Mouse (Mus musculus): Measurements from ENCODE around the gene Plet1.

Gene Plet1

DNA sequence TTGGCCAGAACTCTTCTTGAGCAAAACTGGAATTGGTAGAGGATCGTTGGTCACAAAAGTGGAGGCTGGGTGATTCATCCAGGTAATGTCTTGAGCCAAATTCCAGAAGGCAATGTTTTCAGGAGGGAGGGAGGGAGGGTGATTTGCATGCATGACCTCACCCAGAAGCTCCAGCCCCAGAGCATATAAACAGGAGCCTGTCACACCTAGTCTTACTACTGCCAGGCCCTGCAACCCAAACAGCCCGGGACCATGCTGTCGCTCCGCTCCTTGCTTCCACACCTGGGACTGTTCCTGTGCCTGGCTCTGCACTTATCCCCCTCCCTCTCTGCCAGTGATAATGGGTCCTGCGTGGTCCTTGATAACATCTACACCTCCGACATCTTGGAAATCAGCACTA is at the start of gene Plet1:
Gene Plet1 (plus strand): TSS at position 215 of the 400 bp plus-strand sequence.
- DNase-seq (ENCODE audit: low read depth, low spot score), result no peak

- DNase-seq (ENCODE audit: low read depth, low spot score), result no peak
Measured at GRCm38 (mm10) chr9:50449048-50449447, 45.3 kb upstream of the Plet1 start.

DNA sequence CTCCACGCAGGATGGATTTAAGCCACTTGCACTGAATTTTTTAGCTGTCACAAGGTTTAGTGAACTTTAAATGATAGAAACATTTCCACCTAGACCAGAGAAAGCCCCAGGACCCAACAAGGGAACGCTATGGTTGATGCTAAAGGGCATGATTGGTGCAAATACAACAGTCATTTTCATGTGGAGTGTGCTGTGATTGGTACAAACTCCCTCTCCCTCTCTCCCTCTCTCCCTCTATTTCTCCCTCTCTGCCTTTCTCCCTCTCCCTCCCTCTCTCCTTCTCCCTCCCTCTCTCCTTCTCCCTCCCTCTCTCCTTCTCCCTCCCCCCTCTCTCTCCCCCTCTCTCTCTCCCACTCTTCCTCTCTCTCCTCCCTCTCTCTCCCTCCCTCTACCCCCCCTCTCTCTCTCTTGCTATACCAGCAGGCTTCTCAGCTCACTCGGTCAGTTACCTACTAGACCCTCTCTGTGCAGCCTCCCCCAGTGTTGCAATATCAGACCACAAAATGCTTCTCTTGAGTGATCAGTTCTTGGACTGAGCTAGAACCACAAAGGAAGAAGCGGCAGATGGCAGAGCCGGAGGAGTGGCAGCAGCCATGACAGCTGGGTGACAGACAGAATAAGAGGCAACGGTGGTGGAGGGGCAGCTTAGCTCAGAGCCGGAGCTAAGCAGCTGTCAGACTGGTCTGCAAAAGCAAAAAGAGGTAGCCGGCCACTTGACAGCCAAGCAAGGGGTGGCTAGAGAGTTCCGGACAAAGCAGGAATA is 42.7 kb upstream of the Plet1 start:
- no peak for DNase-seq (ENCODE audit: low read depth, low spot score)

DNA sequence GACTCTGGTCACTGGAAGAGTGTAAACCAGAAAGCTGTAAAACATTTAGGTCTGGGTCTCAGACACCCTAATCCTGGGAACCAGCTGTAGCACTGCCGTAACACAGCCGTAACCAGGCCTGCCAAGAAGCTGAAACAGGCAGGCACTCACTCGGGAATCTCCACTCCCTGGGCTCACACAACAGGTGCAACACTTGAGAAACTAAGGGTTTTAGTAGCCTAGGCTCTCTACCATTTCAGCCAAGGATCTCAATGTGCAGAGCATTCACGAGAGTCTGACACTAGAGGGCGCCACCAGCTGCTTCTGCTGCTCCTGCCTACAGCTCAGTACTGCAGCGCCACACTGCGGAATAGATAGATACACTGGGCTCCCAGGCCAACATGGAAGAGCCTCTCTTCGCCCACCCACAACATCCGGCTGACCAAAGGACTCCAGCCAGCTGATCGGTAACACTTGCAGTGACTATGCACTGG is 42.0 kb upstream of the Plet1 start:
- peak; percentile 85 for DNase-seq (ENCODE audit: low read depth, low spot score)

GRCm38 (mm10) chr9:50457596-50457995 is 36.7 kb upstream of the Plet1 start:
- no peak for DNase-seq (ENCODE audit: low read depth, low spot score)

- no peak for DNase-seq (ENCODE audit: low read depth, low spot score)
Measured at GRCm38 (mm10) chr9:50459537-50459936, 34.8 kb upstream of the Plet1 start.

DNA sequence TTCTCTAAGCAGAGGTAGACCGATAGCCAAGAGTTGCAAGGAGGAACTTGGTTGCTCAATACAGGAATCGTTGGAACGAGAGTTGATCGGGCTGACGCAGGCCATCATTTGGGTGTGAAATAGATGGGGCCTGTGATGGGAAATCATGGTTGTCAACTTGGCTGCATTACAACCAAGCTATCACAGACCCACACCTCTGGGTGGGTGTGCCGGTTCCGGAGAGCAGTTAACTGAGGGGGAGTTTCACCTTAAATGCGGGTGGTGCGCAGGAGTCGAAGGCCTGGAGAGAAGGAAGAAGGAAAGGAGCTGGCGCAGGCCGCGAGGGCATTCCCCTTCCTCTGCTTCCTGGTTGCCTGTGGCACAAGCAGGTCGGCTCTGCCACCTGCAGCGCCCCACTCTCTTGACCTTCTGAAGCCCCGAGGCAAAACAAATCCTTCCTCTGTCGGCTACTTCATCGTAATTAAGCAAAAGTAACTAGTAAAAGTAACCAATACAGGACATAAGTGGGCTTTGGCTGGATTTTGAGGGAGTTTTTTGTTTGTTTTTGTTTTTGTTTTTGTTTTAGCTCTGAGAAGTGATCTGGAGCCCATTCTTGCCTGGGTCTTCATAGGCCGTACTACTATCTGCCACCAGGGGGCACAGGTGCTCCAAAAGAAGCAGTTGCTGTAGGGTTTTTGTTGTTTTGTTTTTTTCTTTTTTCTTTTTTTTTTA is 31.7 kb upstream of the Plet1 start:
- DNase-seq (ENCODE audit: low read depth, low spot score), result peak; percentile 71

DNA sequence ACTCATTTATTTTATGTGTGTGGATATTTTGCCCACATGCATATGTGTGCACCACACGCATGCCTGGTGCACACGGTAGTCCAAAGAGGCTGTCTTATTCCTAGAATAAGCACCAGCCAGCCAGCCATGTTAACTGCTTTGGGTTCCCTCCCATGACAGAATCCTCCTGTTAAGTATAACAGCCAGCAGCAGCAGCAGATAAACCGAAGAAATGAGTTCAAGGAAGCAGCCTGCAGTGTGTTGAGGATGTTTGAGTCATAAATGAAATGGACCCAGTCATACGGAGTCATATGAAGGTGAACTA is 31.2 kb upstream of the Plet1 start:
- DNase-seq (ENCODE audit: low read depth, low spot score), result no peak

GRCm38 (mm10) chr9:50470377-50471100 is 23.8 kb upstream of the Plet1 start:
- no peak for DNase-seq (ENCODE audit: low read depth, low spot score)

DNA sequence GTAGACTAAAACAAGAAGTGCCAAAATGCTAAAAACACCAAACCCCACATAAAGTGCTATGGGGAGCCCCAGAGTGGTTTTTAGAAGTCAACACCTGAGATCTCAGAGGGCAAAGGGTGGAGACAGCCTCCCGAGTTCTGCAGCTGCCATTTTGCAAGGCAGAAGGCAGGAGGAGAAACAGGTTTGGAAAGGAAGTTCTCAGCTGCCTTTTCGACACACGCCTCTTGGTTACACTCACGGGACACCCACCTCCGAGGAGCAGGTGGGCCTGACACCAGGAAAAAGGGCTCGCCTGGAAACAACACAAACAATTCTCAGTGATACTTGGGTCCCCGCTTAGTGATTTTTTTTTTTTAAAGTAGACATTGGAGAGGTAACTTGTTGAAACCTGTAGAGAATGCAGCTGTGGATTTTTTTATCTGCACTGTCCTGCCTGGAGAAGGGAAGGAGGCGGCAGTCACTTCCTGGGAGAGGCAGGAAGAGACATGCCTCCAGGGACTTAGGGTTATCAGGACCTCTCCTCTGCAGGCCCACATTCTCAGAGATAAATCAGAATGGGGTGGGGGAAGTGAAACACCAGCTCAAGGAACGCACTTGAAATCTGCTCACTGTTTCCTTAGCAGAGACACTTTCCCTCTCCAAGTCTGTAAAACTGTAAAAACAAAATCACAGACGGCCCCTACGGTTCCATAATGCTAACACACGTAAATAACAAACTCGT is 23.0 kb upstream of the Plet1 start:
- DNase-seq (ENCODE audit: low read depth, low spot score), result no peak

GRCm38 (mm10) chr9:50475318-50475717 is 19.0 kb upstream of the Plet1 start:
- no peak for DNase-seq (ENCODE audit: low read depth, low spot score)

DNA sequence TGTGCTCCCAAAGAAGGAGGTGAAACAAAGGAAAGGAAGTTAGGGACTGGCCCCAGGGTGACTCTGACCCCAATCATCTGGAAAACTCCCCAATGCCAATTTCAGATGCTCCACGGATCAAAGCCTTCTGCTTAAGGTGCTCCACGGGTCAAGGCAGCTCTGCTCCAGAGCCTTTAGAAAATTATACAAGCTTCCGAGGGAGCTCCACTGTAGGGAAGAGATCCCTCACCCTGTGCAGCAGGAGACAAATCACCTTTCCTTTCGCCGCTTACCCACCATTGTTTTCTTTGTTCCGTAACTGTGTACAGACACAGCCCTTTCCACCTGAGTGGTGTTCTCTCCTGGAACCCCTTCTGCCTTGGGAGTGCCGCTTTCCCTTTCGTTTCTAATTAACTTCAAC is 18.6 kb upstream of the Plet1 start:
- no peak for DNase-seq (ENCODE audit: low read depth, low spot score)

DNA sequence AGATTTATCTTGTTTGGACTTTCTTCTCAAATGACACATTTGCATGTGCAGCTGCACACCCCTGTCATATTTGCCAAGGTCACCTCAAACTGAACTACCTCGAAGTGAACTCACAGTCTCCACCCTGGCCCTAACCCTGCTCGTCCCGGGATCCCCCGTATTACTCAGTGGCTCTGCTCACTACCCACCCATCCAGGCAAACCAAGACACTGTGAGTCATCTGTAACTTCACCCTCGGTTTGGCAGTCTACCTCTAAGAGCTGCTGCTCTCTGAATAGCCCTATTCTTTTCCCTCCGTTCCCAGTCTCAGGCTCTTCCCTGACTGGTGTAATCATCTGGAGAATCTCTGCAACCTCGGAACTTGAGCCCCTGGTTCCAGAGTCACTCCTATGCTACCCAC is 17.7 kb upstream of the Plet1 start:
- DNase-seq (ENCODE audit: low read depth, low spot score), result no peak

- no peak for DNase-seq (ENCODE audit: low read depth, low spot score)
Measured at GRCm38 (mm10) chr9:50477270-50477669, 17.1 kb upstream of the Plet1 start.

DNA sequence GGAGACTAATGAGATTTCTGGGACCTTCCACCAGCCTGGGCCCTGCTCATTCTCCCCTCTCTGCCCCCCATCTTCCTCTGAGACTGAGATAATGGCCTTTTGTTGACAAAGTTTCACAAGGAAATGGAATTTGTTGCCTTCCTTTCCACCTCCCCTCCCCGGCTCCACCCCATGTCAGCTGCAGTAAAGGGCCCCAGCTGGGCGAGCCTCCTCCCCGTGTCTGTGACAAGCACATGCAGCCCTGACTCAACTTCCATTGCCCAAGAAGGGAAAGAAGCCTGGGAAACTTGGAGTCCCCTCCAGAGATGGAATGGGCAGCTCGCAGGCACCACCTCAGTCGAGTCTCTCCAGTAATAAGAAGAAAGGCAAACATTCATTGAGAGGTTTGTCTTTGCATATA is 15.5 kb upstream of the Plet1 start:
- DNase-seq (ENCODE audit: low read depth, low spot score), result no peak

- DNase-seq (ENCODE audit: low read depth, low spot score), result peak; percentile 18
Measured at GRCm38 (mm10) chr9:50479476-50479875, 14.8 kb upstream of the Plet1 start.

GRCm38 (mm10) chr9:50482743-50483142 is 11.6 kb upstream of the Plet1 start:
- DNase-seq (ENCODE audit: low read depth, low spot score), result no peak

DNA sequence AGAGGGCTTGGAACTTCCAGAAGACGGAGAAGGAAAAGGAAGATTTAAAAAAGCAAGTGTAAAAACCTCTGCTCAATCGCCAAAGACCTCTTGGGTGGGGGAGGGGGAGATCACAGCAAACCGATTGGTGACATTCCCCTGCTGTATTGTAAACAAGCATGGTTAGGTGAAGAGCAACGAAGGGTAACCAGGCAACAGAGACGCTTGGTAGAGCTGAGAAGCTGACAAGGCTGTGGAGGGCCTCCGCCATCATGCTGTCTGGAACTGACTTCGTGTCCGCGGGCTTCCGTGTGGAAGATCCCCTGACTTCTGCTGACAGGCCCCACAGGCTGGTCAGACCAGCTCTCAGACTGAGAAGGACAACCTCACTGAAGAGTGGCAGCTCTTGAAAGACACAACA is 8.8 kb upstream of the Plet1 start:
- DNase-seq (ENCODE audit: low read depth, low spot score), result peak; percentile 21

GRCm38 (mm10) chr9:50490836-50491235 is 3.5 kb upstream of the Plet1 start:
- no peak for DNase-seq (ENCODE audit: low read depth, low spot score)

GRCm38 (mm10) chr9:50491531-50492045 is 2.7 kb upstream of the Plet1 start:
- no peak for DNase-seq (ENCODE audit: low read depth, low spot score)

DNA sequence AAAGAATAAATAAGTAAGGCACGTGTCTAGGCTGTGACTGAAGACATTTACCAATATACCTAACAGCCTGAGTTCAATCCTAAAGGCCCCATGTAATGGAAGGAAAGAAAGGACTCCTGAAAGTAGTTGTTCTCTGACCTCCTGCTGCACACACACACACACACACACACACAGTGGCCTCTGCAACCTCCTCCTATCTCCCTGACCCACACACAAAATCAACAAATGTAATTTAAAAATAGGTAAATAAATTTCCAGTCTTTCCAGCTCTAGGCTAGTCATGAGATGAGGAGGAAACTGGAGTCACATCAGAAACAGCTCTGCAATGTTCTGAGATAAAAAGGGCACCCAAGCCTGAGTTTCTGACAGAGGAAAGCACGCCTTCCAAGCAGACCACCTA is 548 bp upstream of the Plet1 start:
- DNase-seq (ENCODE audit: low read depth, low spot score), result no peak
